Mouse (Mus musculus): ENCODE measurements around the gene Fancc. TPM values are rescaled to one million over a fixed set of nuclear protein-coding genes. Genes with fewer than 3 reads are reported as not detected.
A peak's percentile ranks its signal among the peaks of the same experiment; 100 is the strongest.

Fancc gene
- polyA plus RNA-seq, 1 experiment, result 18.4 TPM

- Histone ChIP-seq H3K4me3 (replicated peaks; ENCODE audit: insufficient read depth, low read depth, low read length) (no peak overlapping the region), H3K27me3 (ENCODE audit: control insufficient read depth, insufficient read depth, low read length) (no peaks in the 10 kb centered on the region), H3K27ac (ENCODE audit: insufficient read depth, low read length) (no peak overlapping the region), H3K4me1 (ENCODE audit: control insufficient read depth, insufficient read depth, low read length) (peaks cover 19% of the 10 kb centered on the region)
- TF ChIP-seq CTCF (IDR thresholded peaks at IDR 0.05; ENCODE audit: borderline replicate concordance, insufficient read depth, low read depth, low read length) (no peak), POLR2A (IDR thresholded peaks at IDR 0.05; ENCODE audit: borderline replicate concordance, insufficient read depth, low read length) (no peak)
- no peak for DNase-seq
- WGBS, result 45% methylated on average over 2 of the region's 2 CpGs
These were observed 185.9 kb downstream of the Fancc start for GRCm38 (mm10) chr13:63311156-63311555.

- whole genome bisulfite sequencing, result 69% methylated on average over 3 of the region's 3 CpGs
- Histone ChIP-seq H3K27ac (ENCODE audit: insufficient read depth, low read length) (no peak overlapping the region), H3K4me3 (replicated peaks; ENCODE audit: insufficient read depth, low read depth, low read length) (no peak overlapping the region), H3K4me1 (ENCODE audit: control insufficient read depth, insufficient read depth, low read length) (peaks cover 34% of the 10 kb centered on the region), H3K27me3 (ENCODE audit: control insufficient read depth, insufficient read depth, low read length) (no peaks in the 10 kb centered on the region)
- DNase-seq, result no peak
- TF ChIP-seq POLR2A (IDR thresholded peaks at IDR 0.05; ENCODE audit: borderline replicate concordance, insufficient read depth, low read length), result no peak
- no peak for TF ChIP-seq CTCF (IDR thresholded peaks at IDR 0.05; ENCODE audit: borderline replicate concordance, insufficient read depth, low read depth, low read length)
These were observed 187.5 kb downstream of the Fancc start for GRCm38 (mm10) chr13:63309563-63309962.

GRCm38 (mm10) chr13:63306768-63307167 lies 190.3 kb downstream of the Fancc start:
- 14% methylated on average over 5 of the region's 5 CpGs for WGBS
- H3K4me3 ChIP-seq (replicated peaks; ENCODE audit: insufficient read depth, low read depth, low read length), result no peak overlapping the region
- TF ChIP-seq CTCF (IDR thresholded peaks at IDR 0.05; ENCODE audit: borderline replicate concordance, insufficient read depth, low read depth, low read length) (no peak), POLR2A (IDR thresholded peaks at IDR 0.05; ENCODE audit: borderline replicate concordance, insufficient read depth, low read length) (no peak)
- H3K4me1 ChIP-seq (ENCODE audit: control insufficient read depth, insufficient read depth, low read length), result peaks cover 52% of the 10 kb centered on the region
- H3K27me3 ChIP-seq (ENCODE audit: control insufficient read depth, insufficient read depth, low read length), result no peaks in the 10 kb centered on the region
- DNase-seq, result peak; percentile 79 to 89
- H3K27ac ChIP-seq (ENCODE audit: insufficient read depth, low read length), result peak overlapping the region; percentile 85

GRCm38 (mm10) chr13:63305160-63306011 lies 191.7 kb downstream of the Fancc start:
- 44% methylated on average over 16 of the region's 16 CpGs for whole genome bisulfite sequencing
- DNase-seq, result peak; percentile 55 to 57
- Histone ChIP-seq H3K27me3 (ENCODE audit: control insufficient read depth, insufficient read depth, low read length) (no peaks in the 10 kb centered on the region), H3K4me1 (ENCODE audit: control insufficient read depth, insufficient read depth, low read length) (peaks cover 64% of the 10 kb centered on the region), H3K27ac (ENCODE audit: insufficient read depth, low read length) (peak overlapping the region; percentile 45), H3K4me3 (replicated peaks; ENCODE audit: insufficient read depth, low read depth, low read length) (no peak overlapping the region)
- no peak for TF ChIP-seq POLR2A (IDR thresholded peaks at IDR 0.05; ENCODE audit: borderline replicate concordance, insufficient read depth, low read length)
- TF ChIP-seq CTCF (IDR thresholded peaks at IDR 0.05; ENCODE audit: borderline replicate concordance, insufficient read depth, low read depth, low read length), result no peak

- Histone ChIP-seq H3K27me3 (ENCODE audit: control insufficient read depth, insufficient read depth, low read length) (no peaks in the 10 kb centered on the region), H3K4me1 (ENCODE audit: control insufficient read depth, insufficient read depth, low read length) (peaks cover 63% of the 10 kb centered on the region), H3K4me3 (replicated peaks; ENCODE audit: insufficient read depth, low read depth, low read length) (no peak overlapping the region), H3K27ac (ENCODE audit: insufficient read depth, low read length) (peak overlapping the region; percentile 45)
- peak in 1 of 2 experiments; percentile 41 for DNase-seq
- TF ChIP-seq POLR2A (IDR thresholded peaks at IDR 0.05; ENCODE audit: borderline replicate concordance, insufficient read depth, low read length) (no peak), CTCF (IDR thresholded peaks at IDR 0.05; ENCODE audit: borderline replicate concordance, insufficient read depth, low read depth, low read length) (no peak)
- 17% methylated on average over 3 of the region's 3 CpGs for WGBS
These were observed 192.3 kb downstream of the Fancc start for GRCm38 (mm10) chr13:63304799-63305159.

- Histone ChIP-seq H3K27me3 (ENCODE audit: control insufficient read depth, insufficient read depth, low read length) (no peaks in the 10 kb centered on the region), H3K4me1 (ENCODE audit: control insufficient read depth, insufficient read depth, low read length) (peaks cover 61% of the 10 kb centered on the region), H3K27ac (ENCODE audit: insufficient read depth, low read length) (0 out of 2 replicates have a peak overlapping the region, but pooled peaks have one; percentile 45), H3K4me3 (replicated peaks; ENCODE audit: insufficient read depth, low read depth, low read length) (no peak overlapping the region)
- peak in 1 of 2 experiments; percentile 39 for DNase-seq
- TF ChIP-seq CTCF (IDR thresholded peaks at IDR 0.05; ENCODE audit: borderline replicate concordance, insufficient read depth, low read depth, low read length), result no peak
- TF ChIP-seq POLR2A (IDR thresholded peaks at IDR 0.05; ENCODE audit: borderline replicate concordance, insufficient read depth, low read length), result no peak
- WGBS, result 70% methylated on average over 6 of the region's 6 CpGs
These were observed 192.8 kb downstream of the Fancc start for GRCm38 (mm10) chr13:63304124-63304792.

- peak overlapping the region; percentile 66 for H3K27ac ChIP-seq (ENCODE audit: insufficient read depth, low read length)
- DNase-seq, result peak; percentile 59 to 64
- no peak overlapping the region for H3K4me3 ChIP-seq (replicated peaks; ENCODE audit: insufficient read depth, low read depth, low read length)
- peaks cover 63% of the 10 kb centered on the region for H3K4me1 ChIP-seq (ENCODE audit: control insufficient read depth, insufficient read depth, low read length)
- TF ChIP-seq POLR2A (IDR thresholded peaks at IDR 0.05; ENCODE audit: borderline replicate concordance, insufficient read depth, low read length) (no peak), CTCF (IDR thresholded peaks at IDR 0.05; ENCODE audit: borderline replicate concordance, insufficient read depth, low read depth, low read length) (no peak)
- 19% methylated on average over 5 of the region's 5 CpGs for WGBS
- H3K27me3 ChIP-seq (ENCODE audit: control insufficient read depth, insufficient read depth, low read length), result no peaks in the 10 kb centered on the region
These were observed 194.7 kb downstream of the Fancc start for GRCm38 (mm10) chr13:63302381-63302780.
